Mouse (Mus musculus): ENCODE measurements at regions not wholly inside any gene's neighbourhood (a gene's known extent, or its start where the extent isn't known, plus 50 kb on each side); places are given as distances from the start of the nearest gene placed in this dataset.

DNA sequence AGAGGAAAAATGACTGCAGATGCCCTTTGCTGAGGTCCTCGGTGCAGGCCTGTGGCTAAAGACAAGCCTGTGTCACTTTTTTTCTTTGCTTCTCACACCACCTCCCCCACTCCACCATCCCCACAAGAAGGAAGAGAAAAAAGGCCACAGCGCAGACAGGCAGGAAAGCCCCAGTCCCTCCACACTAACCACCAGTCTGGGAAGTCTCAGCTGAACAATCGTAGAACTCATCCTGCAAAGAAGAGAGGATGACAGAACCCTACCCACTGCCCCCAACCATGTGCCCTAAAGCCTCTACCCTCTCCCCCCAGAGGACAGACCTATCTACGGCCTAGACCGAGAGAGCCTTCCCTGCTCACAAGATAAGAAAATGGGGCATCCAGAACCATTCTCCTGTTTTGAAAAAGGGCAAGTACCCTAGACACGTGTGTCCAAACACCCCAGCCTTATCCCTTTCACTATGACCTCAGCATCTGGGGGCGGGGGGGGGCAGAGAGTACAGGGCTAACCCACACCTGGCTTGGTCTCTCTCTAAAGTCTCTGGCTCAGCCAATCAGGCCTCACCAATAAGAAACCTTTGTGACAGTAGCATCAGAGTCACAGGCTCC, 214.8 kb downstream of the Ly86 start:
- TF ChIP-seq CTCF (IDR thresholded peaks at IDR 0.05; ENCODE audit: low read depth) = no peak
- no peaks in the 10 kb centered on the region for H3K9me3 ChIP-seq (replicated peaks; ENCODE audit: low read length)
- H3K4me1 ChIP-seq (replicated peaks; ENCODE audit: insufficient read depth, low read length) = peaks cover 4% of the 10 kb centered on the region; the same call in 1 of the 2 replicates
- H3K27ac ChIP-seq = no peak overlapping the region
- no peak overlapping the region for H3K9ac ChIP-seq (ENCODE audit: low read depth, low read length)
- WGBS = 68% methylated on average over 7 of the region's 7 CpGs
- ATAC-seq (replicated peaks; ENCODE audit: low FRiP score, low read depth) = no peak
- no peaks in the 10 kb centered on the region for H3K36me3 ChIP-seq (ENCODE audit: insufficient read depth, low read length)
- no peak overlapping the region for H3K4me3 ChIP-seq (replicated peaks; ENCODE audit: low read depth, low read length)
- DNase-seq (ENCODE audit: low spot score) = no peak
- H3K27me3 ChIP-seq (ENCODE audit: insufficient read depth, low read length) = no peaks in the 10 kb centered on the region
- H3K4me2 ChIP-seq (ENCODE audit: low read length) = no peak overlapping the region

DNA sequence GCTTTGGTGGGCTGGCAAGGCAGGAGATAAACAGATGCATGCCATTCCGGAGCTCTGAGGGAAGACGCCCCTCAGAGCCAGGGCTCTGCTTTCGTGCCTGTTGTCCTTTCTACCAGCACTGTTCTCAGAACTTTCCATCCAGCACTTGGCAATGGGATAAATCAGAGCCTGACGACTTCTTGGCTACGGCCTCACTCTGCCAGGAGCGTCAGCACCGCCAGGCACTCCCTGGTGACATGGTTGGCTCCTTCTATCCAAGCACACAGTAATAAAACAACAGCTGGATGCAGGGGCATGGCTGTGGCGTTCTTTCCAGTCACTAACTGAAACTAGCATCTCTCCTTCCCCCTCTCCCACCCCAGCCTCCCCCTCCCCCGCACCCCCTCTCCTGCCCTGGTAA, 215.4 kb downstream of the Ly86 start:
- Histone ChIP-seq H3K9ac (ENCODE audit: low read depth, low read length) (no peak overlapping the region), H3K9me3 (replicated peaks; ENCODE audit: low read length) (no peaks in the 10 kb centered on the region), H3K4me1 (replicated peaks; ENCODE audit: insufficient read depth, low read length) (peaks cover 4% of the 10 kb centered on the region; the same call in 1 of the 2 replicates), H3K27ac (no peak overlapping the region), H3K27me3 (ENCODE audit: insufficient read depth, low read length) (no peaks in the 10 kb centered on the region), H3K4me3 (replicated peaks; ENCODE audit: low read depth, low read length) (no peak overlapping the region), H3K36me3 (ENCODE audit: insufficient read depth, low read length) (no peaks in the 10 kb centered on the region), H3K4me2 (ENCODE audit: low read length) (no peak overlapping the region)
- no peak for TF ChIP-seq CTCF (IDR thresholded peaks at IDR 0.05; ENCODE audit: low read depth)
- 30% methylated on average over 9 of the region's 9 CpGs for WGBS
- DNase-seq (ENCODE audit: low spot score) (peak; percentile 25), ATAC-seq (replicated peaks; ENCODE audit: low FRiP score, low read depth) (0 out of 2 replicates have a peak, but pooled peaks have one; percentile 12)

DNA sequence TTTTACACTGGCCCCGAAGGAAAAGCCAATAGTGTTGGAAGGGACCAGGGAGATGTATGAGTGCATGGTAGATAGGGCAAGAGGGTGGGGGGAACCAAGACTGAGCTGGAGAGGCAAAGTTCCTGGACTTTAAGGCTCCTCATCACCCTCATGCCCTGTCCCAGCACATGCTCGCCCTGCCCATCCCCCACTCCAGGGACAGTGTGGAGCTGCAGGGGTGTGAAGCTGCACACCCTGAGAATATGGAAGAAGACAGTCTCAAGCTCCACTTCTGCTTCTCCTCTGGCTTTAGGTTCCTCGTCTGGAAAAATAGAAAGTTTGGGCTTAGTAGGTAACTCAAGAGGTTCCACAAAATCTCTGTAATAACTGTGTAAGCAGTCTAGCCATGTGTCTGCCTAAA, 215.8 kb downstream of the Ly86 start:
- Histone ChIP-seq H3K4me3 (replicated peaks; ENCODE audit: low read depth, low read length) (no peak overlapping the region), H3K4me2 (ENCODE audit: low read length) (no peak overlapping the region), H3K9me3 (replicated peaks; ENCODE audit: low read length) (no peaks in the 10 kb centered on the region), H3K27me3 (ENCODE audit: insufficient read depth, low read length) (no peaks in the 10 kb centered on the region), H3K27ac (no peak overlapping the region), H3K4me1 (replicated peaks; ENCODE audit: insufficient read depth, low read length) (peaks cover 4% of the 10 kb centered on the region; the same call in 1 of the 2 replicates), H3K9ac (ENCODE audit: low read depth, low read length) (no peak overlapping the region), H3K36me3 (ENCODE audit: insufficient read depth, low read length) (no peaks in the 10 kb centered on the region)
- WGBS = 33% methylated on average over 3 of the region's 3 CpGs
- TF ChIP-seq CTCF (IDR thresholded peaks at IDR 0.05; ENCODE audit: low read depth) = no peak
- no peak for DNase-seq (ENCODE audit: low spot score)
- 0 out of 2 replicates have a peak, but pooled peaks have one; percentile 29 for ATAC-seq (replicated peaks; ENCODE audit: low FRiP score, low read depth)

DNA sequence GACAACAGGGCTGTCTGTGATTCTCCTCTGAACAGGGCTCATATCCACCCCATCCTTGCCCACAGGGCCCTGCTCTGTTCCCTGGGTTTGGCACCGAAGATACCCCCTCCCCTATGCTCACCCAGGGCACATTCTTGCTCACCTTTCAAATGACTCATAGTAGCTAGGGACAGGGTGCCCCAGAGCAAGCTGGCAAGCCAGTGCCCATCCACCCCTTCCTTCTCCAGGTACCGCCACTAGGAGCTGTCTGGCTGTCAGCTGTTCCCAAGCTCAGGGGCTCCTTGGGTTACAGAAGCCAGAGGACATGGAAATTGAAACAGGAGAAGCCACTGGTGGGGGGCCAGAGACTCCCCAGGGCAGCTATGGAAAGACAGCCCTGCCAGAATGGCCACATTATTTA, 216.4 kb downstream of the Ly86 start:
- no peak overlapping the region for H3K4me2 ChIP-seq (ENCODE audit: low read length)
- H3K4me1 ChIP-seq (replicated peaks; ENCODE audit: insufficient read depth, low read length) = peaks cover 4% of the 10 kb centered on the region; the same call in 1 of the 2 replicates
- no peaks in the 10 kb centered on the region for H3K9me3 ChIP-seq (replicated peaks; ENCODE audit: low read length)
- H3K27ac ChIP-seq = no peak overlapping the region
- DNase-seq (ENCODE audit: low spot score) (no peak), ATAC-seq (replicated peaks; ENCODE audit: low FRiP score, low read depth) (peak; percentile 41; the same call in 1 of the 2 replicates)
- no peak overlapping the region for H3K4me3 ChIP-seq (replicated peaks; ENCODE audit: low read depth, low read length)
- H3K36me3 ChIP-seq (ENCODE audit: insufficient read depth, low read length) = no peaks in the 10 kb centered on the region
- 0 out of 2 replicates have a peak, but pooled peaks have one; percentile 5 for TF ChIP-seq CTCF (IDR thresholded peaks at IDR 0.05; ENCODE audit: low read depth)
- 46% methylated on average over 2 of the region's 2 CpGs for WGBS
- H3K27me3 ChIP-seq (ENCODE audit: insufficient read depth, low read length) = no peaks in the 10 kb centered on the region
- no peak overlapping the region for H3K9ac ChIP-seq (ENCODE audit: low read depth, low read length)

DNA sequence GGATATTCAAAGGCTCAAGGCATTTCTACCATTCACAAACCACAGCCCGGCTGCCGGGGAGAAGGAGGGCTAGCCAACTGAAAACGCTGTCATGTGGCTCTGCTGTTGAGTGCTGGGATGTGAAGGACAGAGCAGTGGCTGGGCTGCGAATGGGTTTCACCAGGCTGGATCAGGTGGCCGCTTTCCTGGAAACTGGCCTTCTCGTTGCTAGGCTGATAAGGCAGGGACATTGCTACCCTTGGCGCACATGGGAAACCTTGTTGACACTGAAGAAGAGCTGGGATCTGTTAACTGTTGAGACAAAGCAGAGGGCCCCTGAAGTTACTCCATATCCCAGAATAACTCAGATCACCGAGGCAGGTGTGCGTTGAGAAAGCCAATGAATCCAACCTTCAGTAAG, 216.1 kb upstream of the Rreb1 start:
- no peak overlapping the region for H3K27ac ChIP-seq
- H3K9me3 ChIP-seq (replicated peaks; ENCODE audit: low read length) = no peaks in the 10 kb centered on the region
- H3K9ac ChIP-seq (ENCODE audit: low read depth, low read length) = no peak overlapping the region

DNA sequence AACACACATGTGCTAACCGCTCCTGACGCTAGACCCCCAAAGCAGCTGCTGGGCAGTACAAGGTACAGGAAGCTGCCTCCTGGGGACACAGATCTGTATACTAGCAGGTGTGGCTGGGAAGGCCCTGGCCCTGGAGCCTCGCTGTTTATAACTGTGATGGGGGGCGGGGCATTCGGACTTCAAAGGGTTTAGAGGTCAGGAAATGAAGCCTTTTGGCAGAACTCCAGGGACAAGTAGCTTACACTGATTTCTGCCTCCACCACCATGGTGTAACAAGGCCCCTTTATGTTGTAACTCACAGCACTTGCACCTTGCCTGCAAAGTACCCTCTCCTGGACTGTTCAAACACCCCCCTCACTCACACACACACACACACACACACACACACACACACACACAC, 215.5 kb upstream of the Rreb1 start:
- H3K9me3 ChIP-seq (replicated peaks; ENCODE audit: low read length) = no peaks in the 10 kb centered on the region
- no peak overlapping the region for H3K4me3 ChIP-seq (replicated peaks; ENCODE audit: low read depth, low read length)
- ATAC-seq (replicated peaks; ENCODE audit: low FRiP score, low read depth) (peak; percentile 57; the same call in 1 of the 2 replicates), DNase-seq (ENCODE audit: low spot score) (peak; percentile 73)
- no peak overlapping the region for H3K4me2 ChIP-seq (ENCODE audit: low read length)
- TF ChIP-seq CTCF (IDR thresholded peaks at IDR 0.05; ENCODE audit: low read depth) = no peak
- WGBS = 15% methylated on average over 5 of the region's 5 CpGs
- H3K4me1 ChIP-seq (replicated peaks; ENCODE audit: insufficient read depth, low read length) = peaks cover 4% of the 10 kb centered on the region; the same call in 1 of the 2 replicates
- H3K9ac ChIP-seq (ENCODE audit: low read depth, low read length) = no peak overlapping the region
- no peak overlapping the region for H3K27ac ChIP-seq
- no peaks in the 10 kb centered on the region for H3K27me3 ChIP-seq (ENCODE audit: insufficient read depth, low read length)
- H3K36me3 ChIP-seq (ENCODE audit: insufficient read depth, low read length) = no peaks in the 10 kb centered on the region

More for the DNA sequence above, 216.1 kb upstream of the Rreb1 start:
- no peaks in the 10 kb centered on the region for H3K36me3 ChIP-seq (ENCODE audit: insufficient read depth, low read length)
- no peak overlapping the region for H3K4me2 ChIP-seq (ENCODE audit: low read length)
- H3K4me1 ChIP-seq (replicated peaks; ENCODE audit: insufficient read depth, low read length) = peaks cover 4% of the 10 kb centered on the region; the same call in 1 of the 2 replicates
- no peak overlapping the region for H3K4me3 ChIP-seq (replicated peaks; ENCODE audit: low read depth, low read length)
- ATAC-seq (replicated peaks; ENCODE audit: low FRiP score, low read depth) = no peak
- 39% methylated on average over 9 of the region's 9 CpGs for WGBS
- no peak for TF ChIP-seq CTCF (IDR thresholded peaks at IDR 0.05; ENCODE audit: low read depth)
- no peaks in the 10 kb centered on the region for H3K27me3 ChIP-seq (ENCODE audit: insufficient read depth, low read length)
- no peak for DNase-seq (ENCODE audit: low spot score)

All from kidney, postnatal 0 days (tissue).